Mouse (Mus musculus) heart, postnatal 0 days (tissue): ENCODE results near the gene C3. TPM values are rescaled to one million over a fixed set of nuclear protein-coding genes. Genes with fewer than 3 reads are reported as not detected.

Source experiments
- ATAC-seq: fragments of 200-750 bp; cut with Nextera tagmentation; 2 replicates; pipeline ENCODE4 v1.8.0; 2017; ENCODE audit warnings: low read depth, moderate number of reproducible peaks, moderate library complexity; ENCODE audit not compliant: insufficient read depth
- DNase-seq: peaks from one replicate; pipeline ENCODE4 v3.0.0-alpha.2; 2016; ENCODE audit warnings: low spot score
- H3K27ac ChIP-seq: fragments of 300-500 bp; sonication (generic); 2 replicates; pipeline ENCODE4 v1.5.1; 2014; ENCODE audit warnings: low read depth, mild to moderate bottlenecking
- H3K27me3 ChIP-seq: fragments of 300-500 bp; sonication (generic); 2 replicates; pipeline ENCODE4 v1.6.1; 2014; ENCODE audit warnings: low read length, mixed read lengths; ENCODE audit not compliant: control insufficient read depth, insufficient read depth
- H3K36me3 ChIP-seq: fragments of 300-500 bp; sonication (generic); replicated peaks from 2 replicates; pipeline ENCODE4 v1.6.1; 2014; ENCODE audit warnings: low read length, mixed read lengths; ENCODE audit not compliant: control insufficient read depth, insufficient read depth
- H3K4me1 ChIP-seq: fragments of 300-500 bp; sonication (generic); 2 replicates; pipeline ENCODE4 v1.6.1; 2014; ENCODE audit warnings: antibody characterized with exemption; ENCODE audit not compliant: control insufficient read depth, insufficient read depth
- H3K4me2 ChIP-seq: fragments of 300-500 bp; sonication (generic); 2 replicates; pipeline ENCODE4 v1.6.1; 2014; ENCODE audit warnings: low read depth, mild to moderate bottlenecking, low read length, moderate library complexity
- H3K4me3 ChIP-seq: fragments of 300-500 bp; sonication (generic); 2 replicates; pipeline ENCODE4 v1.5.1; 2014; ENCODE audit warnings: low read depth, low read length
- H3K9ac ChIP-seq: fragments of 300-500 bp; sonication (generic); replicated peaks from 2 replicates; pipeline ENCODE4 v1.6.1; 2014; ENCODE audit warnings: low read depth, low read length, mixed read lengths
- H3K9me3 ChIP-seq: fragments of 300-500 bp; sonication (generic); replicated peaks from 2 replicates; pipeline ENCODE4 v1.6.1; 2016; ENCODE audit warnings: low read length; ENCODE audit not compliant: control insufficient read depth
- CTCF ChIP-seq: IDR thresholded peaks from 2 replicates; pipeline ENCODE4 v1.5.1; 2016; ENCODE audit warnings: antibody characterized with exemption, control low read depth, low read depth
- EP300 ChIP-seq: IDR thresholded peaks from 2 replicates; pipeline ENCODE4 v1.6.1; 2016; ENCODE audit warnings: antibody characterized with exemption, low read depth
- WGBS: fragments of 180-500 bp; shearing (Covaris S2); extraction: QIAGEN DNeasy Blood & Tissue Kit; methylation state at CpG from one replicate; pipeline ENCODE4 v1.1.7; 2014; 5-methylcytosine and 5-hydroxymethylcytosine counted together
- polyA plus RNA-seq: library from polyadenylated mRNA; unstranded; fragments of >200 nt; fragmentation: Nextera tagmentation; extraction: Ambion mirVana; gene quantifications from 2 replicates; pipeline ENCODE4 v1.2.1, GENCODE M21; 2015
- total RNA-seq: library from RNA; depleted of rRNA; stranded (reverse); fragments of >200 nt; gene quantifications from 2 replicates; pipeline ENCODE4 v1.2.3, GENCODE M21; 2014; ENCODE audit warnings: low replicate concordance

The C3 gene
- total and polyA plus RNA-seq, 2 experiments from 2014 or later, result 23.4 to 32.5 TPM

GRCm38 (mm10) chr17:57227468-57227867, 468 bp downstream of the C3 start:
- DNase-seq (no peak), ATAC-seq (no peak)
- H3K36me3 ChIP-seq, result no peaks in the 10 kb centered on the region
- H3K4me1 ChIP-seq, result no peaks in the 10 kb centered on the region
- H3K27me3 ChIP-seq, result 0 out of 2 replicates have a peak, but pooled peaks cover 15% of the 10 kb centered on the region
- H3K9me3 ChIP-seq, result no peaks in the 10 kb centered on the region
- no peak overlapping the region for H3K9ac ChIP-seq
- H3K27ac ChIP-seq, result no peak overlapping the region
- 96% methylated on average over 2 of the region's 2 CpGs for WGBS
- TF ChIP-seq CTCF, result no peak
- TF ChIP-seq EP300, result no peak
- H3K4me3 ChIP-seq, result no peak overlapping the region
- H3K4me2 ChIP-seq, result no peak overlapping the region

GRCm38 (mm10) chr17:57223313-57223712, 4.6 kb downstream of the C3 start:
- DNase-seq (no peak), ATAC-seq (no peak)
- 0 out of 2 replicates have a peak, but pooled peaks cover 18% of the 10 kb centered on the region for H3K27me3 ChIP-seq
- no peaks in the 10 kb centered on the region for H3K36me3 ChIP-seq
- 53% methylated on average over 9 of the region's 9 CpGs for WGBS
- TF ChIP-seq CTCF, result no peak
- no peak for TF ChIP-seq EP300
- H3K4me2 ChIP-seq, result no peak overlapping the region
- no peak overlapping the region for H3K9ac ChIP-seq
- no peaks in the 10 kb centered on the region for H3K4me1 ChIP-seq
- H3K9me3 ChIP-seq, result no peaks in the 10 kb centered on the region
- H3K4me3 ChIP-seq, result no peak overlapping the region
- H3K27ac ChIP-seq, result no peak overlapping the region

GRCm38 (mm10) chr17:57221911-57222310, 6.0 kb downstream of the C3 start:
- Histone ChIP-seq H3K4me1 (no peaks in the 10 kb centered on the region), H3K27me3 (0 out of 2 replicates have a peak, but pooled peaks cover 18% of the 10 kb centered on the region), H3K4me2 (no peak overlapping the region), H3K36me3 (no peaks in the 10 kb centered on the region), H3K9ac (no peak overlapping the region), H3K4me3 (no peak overlapping the region), H3K27ac (no peak overlapping the region), H3K9me3 (no peaks in the 10 kb centered on the region)
- TF ChIP-seq EP300 (no peak), CTCF (no peak)
- DNase-seq (no peak), ATAC-seq (no peak)
- 53% methylated on average over 4 of the region's 4 CpGs for WGBS

GRCm38 (mm10) chr17:57219884-57220207, 8.1 kb downstream of the C3 start:
- TF ChIP-seq CTCF (peak; percentile 52), EP300 (no peak)
- Histone ChIP-seq H3K4me2 (no peak overlapping the region), H3K4me1 (no peaks in the 10 kb centered on the region), H3K9me3 (no peaks in the 10 kb centered on the region), H3K27me3 (0 out of 2 replicates have a peak, but pooled peaks cover 6% of the 10 kb centered on the region), H3K9ac (no peak overlapping the region), H3K36me3 (no peaks in the 10 kb centered on the region), H3K27ac (no peak overlapping the region), H3K4me3 (no peak overlapping the region)
- peak; percentile 18 for DNase-seq
- WGBS, result 14% methylated on average over 3 of the region's 3 CpGs
- no peak for ATAC-seq

- no peak overlapping the region for H3K4me3 ChIP-seq
- WGBS, result 28% methylated on average over 11 of the region's 11 CpGs
- no peaks in the 10 kb centered on the region for H3K9me3 ChIP-seq
These were observed 8.6 kb downstream of the C3 start for GRCm38 (mm10) chr17:57219167-57219883.

More at GRCm38 (mm10) chr17:57219167-57219883, 8.6 kb downstream of the C3 start:
- 0 out of 2 replicates have a peak, but pooled peaks cover 3% of the 10 kb centered on the region for H3K27me3 ChIP-seq
- H3K27ac ChIP-seq, result no peak overlapping the region
- ATAC-seq (no peak), DNase-seq (no peak)
- no peak overlapping the region for H3K9ac ChIP-seq
- H3K36me3 ChIP-seq, result no peaks in the 10 kb centered on the region
- TF ChIP-seq EP300 (no peak), CTCF (peak; percentile 75)
- no peak overlapping the region for H3K4me2 ChIP-seq
- no peaks in the 10 kb centered on the region for H3K4me1 ChIP-seq
